Mouse (Mus musculus) cerebellum, adult 9-11 months (tissue): ENCODE data around the gene Vmn1r119.
"Not testable (repeated sequence)": the region's sequence is repeated elsewhere in the genome, so short reads cannot be mapped to it uniquely, and the experiment has no call there.

ENCODE experiments used
- DNase-seq: peaks from one replicate; pipeline ENCODE4 v3.0.0; 2022

Gene Vmn1r119

DNA sequence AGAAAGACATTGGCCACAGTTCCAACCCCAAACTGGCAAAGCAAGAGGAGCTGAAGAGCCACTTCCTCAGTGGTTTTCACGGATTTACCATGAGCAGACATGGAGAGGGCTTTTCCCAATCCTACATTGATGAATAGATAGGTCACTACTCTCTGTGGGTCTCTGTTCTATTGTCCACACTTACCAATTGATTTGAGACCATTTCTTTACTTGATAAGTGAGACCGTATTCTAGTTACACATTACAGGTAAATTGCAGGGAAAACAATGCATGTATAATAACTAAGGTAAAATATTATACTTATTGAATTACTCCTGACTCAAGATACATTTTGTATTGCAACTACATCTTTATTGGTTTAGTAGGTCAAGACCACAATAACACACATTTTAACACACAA is at the start of gene Vmn1r119:
TSS of gene Vmn1r119 (minus strand) at position 101 of the 400 bp plus-strand sequence.
- not testable (repeated sequence) for DNase-seq

DNA sequence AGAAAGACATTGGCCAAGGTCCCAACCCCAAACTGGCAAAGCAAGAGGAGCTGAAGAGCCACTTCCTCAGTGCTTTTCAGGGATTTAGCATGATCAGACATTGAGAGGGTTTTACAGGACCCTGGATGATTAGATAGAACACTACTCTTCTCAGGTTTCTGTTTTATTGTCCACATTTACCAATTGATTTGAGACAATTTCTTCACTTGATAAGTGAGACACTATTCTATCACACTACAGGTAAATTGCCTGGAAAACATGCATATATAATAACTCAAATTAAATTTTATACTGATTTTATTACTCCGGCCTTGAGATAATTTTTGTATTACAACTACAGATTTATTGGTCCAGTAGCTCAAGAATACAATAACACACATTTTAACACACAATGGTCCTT is 41.4 kb upstream of the Vmn1r119 start, which contains the start of gene Vmn1r120:
TSS of gene Vmn1r120 (minus strand) at position 101 of the 400 bp plus-strand sequence.
- not testable (repeated sequence) for DNase-seq
